Mouse (Mus musculus) CD4-positive, CD25-positive, alpha-beta regulatory T cell, adult 2 months (primary cell): ENCODE results near the gene Tmem54.
A peak's percentile ranks its signal among the peaks of the same experiment; 100 is the strongest.

Experiments
- DNase-seq: peaks from one replicate; pipeline ENCODE4 v3.0.0-alpha.2; 2012; ENCODE audit warnings: low read depth, low spot score

Tmem54 gene

DNA sequence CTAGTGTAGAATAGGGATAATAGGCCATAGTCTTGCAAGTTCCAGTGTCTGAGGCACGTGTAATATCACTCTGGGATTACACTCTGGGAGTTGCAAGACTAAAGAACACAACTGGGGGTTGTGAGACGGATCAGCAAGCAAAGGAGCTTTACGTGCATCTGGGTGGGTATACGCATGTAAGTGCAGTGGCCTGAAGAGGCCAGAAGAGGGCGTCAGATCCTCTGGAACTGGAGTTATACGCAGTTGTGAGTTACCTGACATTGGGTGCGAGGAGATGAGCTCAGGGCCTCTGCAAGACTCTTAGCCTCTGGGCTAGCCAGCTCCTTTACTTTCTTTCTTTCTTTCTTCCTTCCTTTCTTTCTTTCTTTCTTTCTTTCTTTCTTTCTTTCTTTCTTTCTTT, 8.3 kb upstream of the Tmem54 start:
- no peak for DNase-seq

GRCm38 (mm10) chr4:129102133-129102829, 3.1 kb upstream of the Tmem54 start:
- DNase-seq: no peak

- DNase-seq: no peak
Measured at GRCm38 (mm10) chr4:129106073-129106472, 725 bp downstream of the Tmem54 start.

- DNase-seq: no peak
Measured at GRCm38 (mm10) chr4:129107348-129107899, 2.1 kb downstream of the Tmem54 start.

DNA sequence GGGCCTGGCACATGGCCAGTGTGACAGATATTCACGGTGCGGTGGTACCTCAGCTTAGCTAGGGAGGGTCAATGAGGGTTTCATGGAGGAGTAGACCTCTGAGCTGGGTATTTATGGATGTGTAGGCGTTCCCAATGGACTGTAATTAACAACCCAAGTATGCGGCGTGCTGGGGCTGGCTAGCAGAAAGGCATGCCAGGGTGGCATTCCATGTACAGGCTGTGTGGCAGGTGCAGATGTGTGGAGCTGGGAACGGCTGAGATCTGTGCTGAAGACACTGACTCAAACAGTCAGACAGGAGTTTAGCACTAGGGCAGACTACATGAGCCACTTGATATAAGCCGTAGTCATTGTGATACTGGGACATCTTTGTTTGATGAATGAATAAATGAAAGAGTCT, 3.3 kb downstream of the Tmem54 start:
- no peak for DNase-seq

DNA sequence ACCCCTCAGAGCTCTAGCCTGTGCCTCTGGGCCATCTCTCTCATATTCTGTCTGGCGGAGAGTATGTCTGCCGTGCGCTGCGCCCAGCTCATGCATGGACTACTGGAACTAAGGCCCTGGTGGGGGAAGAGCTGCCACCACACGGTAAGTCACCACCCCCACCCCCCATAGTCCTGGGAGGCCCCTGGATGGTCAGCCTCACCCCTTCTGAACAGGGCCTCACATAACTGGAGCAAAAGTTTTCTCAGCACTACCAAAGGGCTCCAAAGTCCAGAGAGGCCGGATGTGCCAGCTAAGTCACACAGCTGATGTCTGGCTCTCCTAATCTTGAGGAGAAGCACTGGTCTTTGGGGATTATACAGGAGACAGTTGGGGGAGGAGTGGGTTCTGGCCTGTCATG, 5.5 kb downstream of the Tmem54 start:
- DNase-seq: no peak

- no peak for DNase-seq
Measured at GRCm38 (mm10) chr4:129111350-129111749, 6.0 kb downstream of the Tmem54 start.

- no peak for DNase-seq
Measured at GRCm38 (mm10) chr4:129112231-129112630, 6.9 kb downstream of the Tmem54 start.

DNA sequence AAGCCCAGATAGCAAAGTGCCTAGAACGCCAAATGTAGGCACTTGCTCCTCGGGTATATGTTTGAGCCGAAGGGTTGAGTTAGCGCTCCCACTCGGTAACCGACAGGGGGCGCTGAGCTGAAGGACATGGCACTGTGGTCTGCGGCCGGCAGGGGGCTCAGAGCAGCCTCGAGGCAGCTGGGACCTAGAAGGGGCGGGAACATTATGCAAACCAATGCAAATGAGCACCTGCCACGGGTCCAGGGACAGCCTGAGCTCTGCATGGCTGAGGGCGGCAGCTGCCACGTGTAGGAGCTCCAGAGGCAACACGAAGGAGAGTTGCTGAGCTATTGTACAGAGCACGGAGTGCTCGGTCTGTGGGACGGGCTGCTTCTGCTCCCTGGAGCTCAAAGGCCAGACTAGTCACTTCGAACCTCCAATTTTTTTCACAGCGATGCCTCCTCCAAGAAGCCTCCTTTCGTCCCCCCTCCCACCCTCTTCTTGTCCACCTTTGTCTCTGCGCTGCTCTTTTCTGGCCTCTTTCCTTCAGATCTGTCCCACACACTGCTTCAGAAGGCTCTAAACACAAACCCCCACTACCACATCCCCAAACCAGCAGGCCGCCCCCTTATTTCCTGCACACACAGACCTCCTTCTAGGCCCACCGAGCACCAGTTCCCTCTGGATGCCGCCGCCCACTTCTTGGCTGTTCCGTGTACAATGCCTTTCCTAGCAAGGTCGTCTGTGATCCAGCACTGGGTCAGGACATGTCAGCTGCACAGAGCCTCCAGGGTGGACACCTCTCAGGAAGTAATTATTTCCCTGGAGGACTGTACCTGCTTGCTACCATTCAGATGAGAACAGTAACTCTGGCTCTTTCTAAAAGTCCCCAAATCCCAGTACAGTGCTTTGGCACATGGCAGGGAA, 8.0 kb downstream of the Tmem54 start:
- peak; percentile 77 for DNase-seq

DNA sequence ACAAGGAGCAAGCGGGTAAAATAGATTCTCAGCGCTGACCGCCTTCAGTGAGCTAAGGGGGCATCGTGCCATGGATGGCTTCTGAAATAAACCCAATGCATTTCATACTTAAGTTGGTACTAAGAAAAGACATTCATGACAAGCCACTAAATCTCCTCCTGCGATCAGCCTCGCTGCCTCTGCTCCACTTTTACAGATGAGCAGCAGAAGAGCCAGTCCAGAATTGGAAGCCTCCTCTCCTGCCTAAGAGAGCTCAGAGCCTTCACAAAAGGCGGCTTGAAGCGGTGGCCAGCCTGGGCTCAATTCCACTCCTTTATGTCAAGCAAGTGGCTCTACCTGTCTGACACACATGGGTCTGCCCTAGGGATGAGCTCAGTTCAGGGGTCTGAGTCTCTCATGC, 11.4 kb downstream of the Tmem54 start:
- no peak for DNase-seq

DNA sequence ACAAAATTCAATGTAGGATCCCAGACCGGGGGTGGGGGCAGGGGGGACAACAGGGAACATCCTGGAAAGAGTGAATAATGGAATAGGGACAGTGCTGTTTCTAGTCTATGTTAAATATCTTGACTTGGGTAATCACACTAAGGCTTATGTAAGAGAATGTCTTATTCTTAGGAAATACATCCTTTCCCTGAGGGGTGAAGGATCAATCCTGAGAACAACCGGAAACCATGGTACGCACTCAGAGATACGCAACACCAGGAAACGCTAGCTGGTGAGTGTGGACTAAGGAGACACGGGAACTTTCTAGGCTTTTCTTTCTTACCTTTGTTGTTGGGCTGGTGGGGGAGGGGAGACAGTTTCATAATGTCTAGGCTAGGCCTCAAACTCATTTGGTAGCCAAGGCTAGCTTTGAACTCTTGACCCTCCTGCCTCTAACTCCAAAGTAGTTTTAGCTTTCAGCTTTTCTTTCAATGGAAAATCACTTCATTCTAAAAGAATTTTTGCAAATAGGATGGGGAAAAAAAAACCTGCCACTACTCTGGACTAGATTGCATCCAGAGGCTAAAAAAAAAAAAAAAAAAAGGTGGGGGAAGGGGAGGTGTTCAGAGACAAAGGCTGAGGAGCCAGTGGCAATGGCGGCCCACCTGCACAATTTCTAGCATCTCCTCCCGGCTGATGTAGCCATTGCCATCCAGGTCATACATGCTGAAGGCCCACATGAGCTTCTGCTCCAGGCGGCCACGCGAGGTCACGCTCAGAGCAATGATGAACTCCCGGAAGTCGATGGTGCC, 12.6 kb downstream of the Tmem54 start:
- no peak for DNase-seq

- no peak for DNase-seq
Measured at GRCm38 (mm10) chr4:129119708-129120107, 14.4 kb downstream of the Tmem54 start.

GRCm38 (mm10) chr4:129120520-129121445, 15.4 kb downstream of the Tmem54 start:
- peak; percentile 80 for DNase-seq

DNA sequence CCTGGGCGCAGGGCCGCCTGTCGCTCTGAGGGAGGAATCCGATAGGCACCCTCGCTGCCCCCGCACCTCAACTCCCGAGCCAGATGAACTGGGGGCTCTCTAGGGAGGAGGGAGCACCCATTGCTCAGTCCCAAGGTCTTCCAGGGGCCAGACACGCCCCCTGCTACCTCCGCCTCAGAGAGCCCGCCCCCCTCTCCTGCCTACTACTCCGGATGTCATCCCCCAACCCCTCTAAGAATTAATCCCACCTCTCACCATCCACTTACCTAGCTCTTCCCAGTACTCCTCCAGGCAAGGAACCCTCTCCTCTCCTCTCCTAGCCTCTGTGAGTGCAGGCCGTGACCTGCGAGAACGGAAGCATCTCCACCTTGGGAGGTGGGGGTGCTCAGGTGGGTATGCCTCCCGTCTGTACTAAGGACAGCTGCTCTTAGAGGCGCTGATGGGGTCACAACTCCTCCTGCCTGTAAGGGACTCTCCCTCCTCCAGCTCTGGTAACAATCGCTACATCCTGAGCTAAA, 16.3 kb downstream of the Tmem54 start, which contains the start of gene Hpca:
Gene Hpca (minus strand): TSS at position 468 of the 518 bp plus-strand sequence.
- peak; percentile 11 for DNase-seq

DNA sequence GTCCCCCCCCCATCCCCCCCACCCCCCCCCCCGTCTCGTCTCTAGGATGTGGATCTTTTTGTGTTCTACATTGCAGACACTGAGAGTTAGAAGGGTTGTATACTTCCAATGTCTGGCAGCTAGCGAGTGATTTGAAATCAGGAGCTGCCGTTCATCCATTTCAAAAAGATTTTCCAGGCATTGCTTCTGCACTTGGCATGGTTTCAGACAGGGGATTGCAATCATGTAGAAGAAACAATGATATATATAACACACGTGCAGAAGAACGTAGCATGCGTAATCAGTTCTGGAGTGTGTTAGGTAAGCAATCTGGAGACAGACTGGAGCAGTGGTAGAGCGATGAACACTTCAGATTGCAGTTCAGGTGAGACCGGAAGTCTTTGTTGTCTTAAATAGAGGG, 16.8 kb downstream of the Tmem54 start:
- DNase-seq: peak; percentile 14

GRCm38 (mm10) chr4:129122719-129123118, 17.4 kb downstream of the Tmem54 start:
- no peak for DNase-seq

GRCm38 (mm10) chr4:129124652-129125146, 19.4 kb downstream of the Tmem54 start:
- DNase-seq: no peak

DNA sequence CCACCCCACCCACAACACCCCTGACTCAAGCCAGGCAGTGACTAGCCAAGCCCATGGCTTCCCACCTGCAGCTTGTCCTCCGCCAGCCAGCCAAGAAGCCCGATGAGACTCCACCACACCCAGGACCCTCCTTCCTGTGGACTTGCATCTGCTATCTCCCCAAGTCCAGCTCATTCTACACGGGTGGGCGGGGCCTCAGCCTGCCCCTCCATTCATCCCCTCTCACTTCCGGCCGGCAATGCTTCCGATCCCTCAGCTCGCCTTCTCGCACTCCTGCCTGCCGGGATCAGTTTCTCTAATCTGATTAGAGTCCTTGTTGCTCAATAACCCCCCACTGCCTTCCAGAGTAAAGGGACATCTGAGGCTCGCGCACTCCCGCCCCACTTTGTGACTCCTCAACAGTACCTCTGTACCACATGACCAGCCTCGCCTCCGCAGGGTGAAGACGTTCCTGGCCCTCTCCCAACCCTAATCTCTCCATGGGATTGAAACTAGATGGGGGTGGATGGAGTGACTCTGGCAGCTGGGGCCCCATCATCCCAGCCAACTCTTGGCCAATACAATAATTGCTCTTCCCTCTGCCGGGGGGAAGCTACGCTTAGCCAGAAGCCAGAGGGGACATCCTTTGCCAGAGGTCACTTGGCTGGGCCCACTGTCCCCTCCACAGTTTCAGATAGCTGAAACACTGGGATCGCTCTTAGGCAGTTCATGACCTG, 20.5 kb downstream of the Tmem54 start:
- no peak for DNase-seq

GRCm38 (mm10) chr4:129128582-129129338, 23.4 kb downstream of the Tmem54 start:
- DNase-seq: no peak
